Mouse (Mus musculus) E14TG2a.4 (cell line): ENCODE measurements around the gene Pard6a.

Source experiments
- CTCF ChIP-seq: conservative IDR thresholded peaks from 2 replicates; pipeline ENCODE4 v1.5.1; 2014; ENCODE audit warnings: low read length
- POU5F1 ChIP-seq: IDR thresholded peaks from 2 replicates; pipeline ENCODE4 v1.6.1; 2014; ENCODE audit warnings: low read length, borderline replicate concordance

DNA sequence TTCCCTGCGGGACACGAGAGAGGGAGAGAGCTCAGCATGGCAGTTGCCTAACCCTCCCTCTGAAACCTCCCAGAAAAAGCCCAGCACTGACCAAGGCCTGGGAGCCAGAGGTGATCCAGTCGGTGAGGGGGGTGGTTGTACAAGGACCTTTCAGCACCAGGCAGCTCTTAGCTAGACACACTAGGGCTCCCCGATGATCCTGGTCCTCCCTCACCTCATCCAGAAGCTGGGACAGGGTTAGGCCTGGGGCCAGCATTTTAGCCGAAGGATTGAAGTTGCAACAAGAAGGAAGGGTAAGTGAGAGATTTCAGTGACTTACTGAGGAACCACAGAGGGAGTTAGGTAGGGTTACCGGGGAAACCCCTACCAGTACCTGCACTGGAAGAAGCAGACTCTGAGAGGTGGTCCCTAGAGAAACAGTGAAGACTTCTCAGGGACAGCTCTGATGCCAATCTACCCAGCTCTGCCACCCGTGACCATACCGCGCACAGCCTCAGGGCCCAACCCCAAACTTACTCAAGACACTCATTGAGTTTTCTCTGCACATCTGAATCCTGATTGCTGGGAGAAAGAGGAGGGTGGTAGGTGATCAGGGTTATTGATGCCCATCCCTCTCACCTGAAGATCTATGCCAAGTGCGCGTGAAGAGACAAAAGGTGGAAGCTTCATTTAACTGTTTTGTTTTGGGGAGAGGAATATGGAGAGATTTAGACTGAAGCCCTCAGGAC lies 1.3 kb upstream of the Pard6a start:
- TF ChIP-seq CTCF (no peak), POU5F1 (no peak)
